Mouse (Mus musculus) kidney, adult 11 months (tissue): Measurements from ENCODE around the gene Ankrd36.
"Not testable (repeated sequence)": the region's sequence is repeated elsewhere in the genome, so short reads cannot be mapped to it uniquely, and the experiment has no call there.

Experiments
- DNase-seq: peaks from one replicate; pipeline ENCODE4 v3.0.0; 2022

Ankrd36 gene

GRCm38 (mm10) chr11:5569474-5569873 lies at the start of gene Ankrd36:
TSS of gene Ankrd36 (plus strand) at chr11:5569684.
- no peak for DNase-seq

- peak; percentile 98 for DNase-seq
These were observed 48.8 kb upstream of the Ankrd36 start, which contains the start of gene Xbp1 for GRCm38 (mm10) chr11:5520412-5521265. TSS of gene Xbp1 (plus strand) at chr11:5520659.

GRCm38 (mm10) chr11:5521266-5521515 lies 48.3 kb upstream of the Ankrd36 start:
- no peak for DNase-seq

GRCm38 (mm10) chr11:5521516-5522291 lies 47.8 kb upstream of the Ankrd36 start:
- peak; percentile 85 for DNase-seq

GRCm38 (mm10) chr11:5522798-5523415 lies 46.6 kb upstream of the Ankrd36 start:
- DNase-seq: no peak

- no peak for DNase-seq
These were observed 44.1 kb upstream of the Ankrd36 start for GRCm38 (mm10) chr11:5525418-5525817.

- DNase-seq: no peak
These were observed 42.7 kb upstream of the Ankrd36 start for GRCm38 (mm10) chr11:5526573-5527439.

GRCm38 (mm10) chr11:5527865-5528523 lies 41.5 kb upstream of the Ankrd36 start:
- DNase-seq: no peak

- no peak for DNase-seq
These were observed 40.6 kb upstream of the Ankrd36 start for GRCm38 (mm10) chr11:5528841-5529240.

- DNase-seq: no peak
These were observed 39.3 kb upstream of the Ankrd36 start for GRCm38 (mm10) chr11:5530172-5530571.

- no peak for DNase-seq
These were observed 38.8 kb upstream of the Ankrd36 start for GRCm38 (mm10) chr11:5530717-5531116.

- DNase-seq: peak; percentile 94
These were observed 36.4 kb upstream of the Ankrd36 start for GRCm38 (mm10) chr11:5533108-5533507.

- DNase-seq: not testable (repeated sequence)
These were observed 32.0 kb upstream of the Ankrd36 start for GRCm38 (mm10) chr11:5537454-5537853.

GRCm38 (mm10) chr11:5540331-5540730 lies 29.2 kb upstream of the Ankrd36 start:
- no peak for DNase-seq

GRCm38 (mm10) chr11:5541230-5541798 lies 28.2 kb upstream of the Ankrd36 start:
- no peak for DNase-seq

GRCm38 (mm10) chr11:5541799-5542481 lies 27.5 kb upstream of the Ankrd36 start, which contains the start of gene Ccdc117:
TSS of gene Ccdc117 (minus strand) at chr11:5542187.
- peak; percentile 96 for DNase-seq

- DNase-seq: no peak
These were observed 26.9 kb upstream of the Ankrd36 start for GRCm38 (mm10) chr11:5542482-5543185.

GRCm38 (mm10) chr11:5543281-5543680 lies 26.2 kb upstream of the Ankrd36 start:
- DNase-seq: no peak

GRCm38 (mm10) chr11:5544709-5545108 lies 24.8 kb upstream of the Ankrd36 start:
- not testable (repeated sequence) for DNase-seq

- no peak for DNase-seq
These were observed 24.0 kb upstream of the Ankrd36 start for GRCm38 (mm10) chr11:5545457-5545856.
